Mouse (Mus musculus) lung, postnatal 4 days (tissue): ENCODE measurements around the gene H2-M1.

ENCODE experiments used
- DNase-seq, 2 experiments: peaks; one replicate each; pipeline ENCODE4 v3.0.0; 2021

Gene H2-M1

GRCm38 (mm10) chr17:36672119-36672518, at the start of gene H2-M1:
TSS of gene H2-M1 (minus strand) at chr17:36672219.
- DNase-seq = no peak

GRCm38 (mm10) chr17:36697693-36698092, 25.7 kb upstream of the H2-M1 start:
- DNase-seq = no peak

- DNase-seq = no peak
Observed at GRCm38 (mm10) chr17:36642566-36642965, 29.5 kb downstream of the H2-M1 start, which contains the start of gene H2-M9. TSS of gene H2-M9 (minus strand) at chr17:36642666.
